Mouse (Mus musculus) bone marrow, adult 2 months (tissue): ENCODE results near the gene Rab13. TPM values are rescaled to one million over a fixed set of nuclear protein-coding genes. Genes with fewer than 3 reads are reported as not detected.

ENCODE experiments used
- H3K27ac ChIP-seq: fragments of 200-500 bp; 2 replicates; pipeline ENCODE4 v1.5.1; 2012; ENCODE audit warnings: low read depth, mild to moderate bottlenecking, control low read depth, inconsistent platforms, low read length; ENCODE audit not compliant: control insufficient read depth, poor library complexity, insufficient read depth
- H3K4me1 ChIP-seq: fragments of 200-500 bp; 2 replicates; pipeline ENCODE4 v1.6.1; 2011; ENCODE audit warnings: low read length; ENCODE audit not compliant: control insufficient read depth, insufficient read depth
- H3K4me3 ChIP-seq: fragments of 200-500 bp; replicated peaks from 2 replicates; pipeline ENCODE3; 2011; ENCODE audit warnings: mild to moderate bottlenecking, low read depth, low read length, control low read depth; ENCODE audit not compliant: control insufficient read depth
- CTCF ChIP-seq: fragments of 200-500 bp; IDR thresholded peaks from 2 replicates; pipeline ENCODE4 v1.5.1; 2011; ENCODE audit warnings: low read length, control low read depth; ENCODE audit not compliant: control insufficient read depth, insufficient read depth
- WGBS: fragments of 180-500 bp; shearing (Covaris S2); methylation state at CpG from one replicate; pipeline ENCODE4 v1.1.7; 2018; 5-methylcytosine and 5-hydroxymethylcytosine counted together
- polyA plus RNA-seq: library from polyadenylated mRNA; stranded (reverse); fragments of >200 nt; gene quantifications from 2 replicates; pipeline ENCODE4 v1.2.4, GENCODE M21; 2011; ENCODE audit warnings: low replicate concordance; ENCODE audit not compliant: missing spikeins, insufficient read depth, insufficient read length

Gene Rab13
- polyA plus RNA-seq, 1 experiment, result 11.5 TPM

GRCm38 (mm10) chr3:90275286-90275685 is 61.8 kb downstream of the Rab13 start:
- H3K4me1 ChIP-seq, result no peaks in the 10 kb centered on the region
- no peak for TF ChIP-seq CTCF
- H3K27ac ChIP-seq, result no peak overlapping the region
- WGBS, result 91% methylated on average over 11 of the region's 11 CpGs
- H3K4me3 ChIP-seq, result no peak overlapping the region

Other genes starting within 250 kb of the Rab13 start
- gene Hax1, start 214.9 kb upstream of the Rab13 start, polyA plus RNA-seq, result 34.2 and 70.1 TPM in 2 replicates
- gene 4933434E20Rik, start 162.1 kb upstream of the Rab13 start, polyA plus RNA-seq, result 31.4 and 49.9 TPM in 2 replicates
- gene Ubap2l, start 161.1 kb upstream of the Rab13 start, polyA plus RNA-seq, result 57.2 and 89.7 TPM in 2 replicates
- gene Tpm3, start 141.0 kb upstream of the Rab13 start, polyA plus RNA-seq, result 645 and 665 TPM in 2 replicates
- gene Nup210l, start 109.6 kb upstream of the Rab13 start, polyA plus RNA-seq, result 0.79 and 1.5 TPM in 2 replicates
- 16.3 and 168 TPM in 2 replicates for gene Rps27, start within 50 bp of the Rab13 start, polyA plus RNA-seq
- 38.7 and 72.7 TPM in 2 replicates for gene Jtb, start 17.9 kb downstream of the Rab13 start, polyA plus RNA-seq
- gene Creb3l4, start 29.8 kb downstream of the Rab13 start, polyA plus RNA-seq, result not detected in 2 replicates
- 11.6 and 29.3 TPM in 2 replicates for gene Slc39a1, start 34.5 kb downstream of the Rab13 start, polyA plus RNA-seq
- 45.5 and 67.3 TPM in 2 replicates for gene Crtc2, start 40.5 kb downstream of the Rab13 start, polyA plus RNA-seq
- gene Dennd4b, start 51.5 kb downstream of the Rab13 start, polyA plus RNA-seq, result 24.7 and 68.6 TPM in 2 replicates
- 13.9 and 17.5 TPM in 2 replicates for gene Gatad2b, start 79.5 kb downstream of the Rab13 start, polyA plus RNA-seq
- gene Slc27a3, start 176.2 kb downstream of the Rab13 start, polyA plus RNA-seq, result 4.4 and 5.6 TPM in 2 replicates
- 7.1 and 21.2 TPM in 2 replicates for gene Ints3, start 219.9 kb downstream of the Rab13 start, polyA plus RNA-seq